Mouse (Mus musculus): ENCODE measurements around the gene Anapc16. TPM values are rescaled to one million over a fixed set of nuclear protein-coding genes. Genes with fewer than 3 reads are reported as not detected.
A peak's percentile ranks its signal among the peaks of the same experiment; 100 is the strongest.

Anapc16 gene
- polyA plus RNA-seq, 1 experiment, result 127 TPM

DNA sequence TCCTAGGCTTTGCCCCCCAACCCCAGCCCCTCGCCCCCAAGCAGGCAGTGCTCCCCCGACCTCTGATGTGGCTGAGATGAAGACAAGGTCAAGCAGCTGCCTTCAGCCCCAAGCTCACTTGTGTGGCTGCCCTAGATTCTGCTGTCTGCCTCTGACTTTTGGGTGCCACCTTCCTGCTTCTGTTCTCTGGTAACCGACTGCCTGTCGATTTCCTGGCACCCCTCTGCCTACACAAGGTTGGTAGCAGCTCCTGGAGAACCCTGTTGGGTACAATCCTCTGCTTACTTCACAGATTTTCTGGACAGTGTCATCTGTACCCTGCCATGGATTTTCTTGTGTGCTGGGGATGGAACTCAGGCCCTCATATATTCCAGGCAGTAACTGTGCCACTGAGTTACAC is 21.6 kb downstream of the Anapc16 start:
- no peak for TF ChIP-seq USF1 (IDR thresholded peaks at IDR 0.05; ENCODE audit: low read depth)
- TF ChIP-seq POLR2A (IDR thresholded peaks at IDR 0.05; ENCODE audit: insufficient read length, low read depth), result no peak
- TF ChIP-seq E2F4 (IDR thresholded peaks at IDR 0.05; ENCODE audit: insufficient read depth), result no peak
- TF ChIP-seq MAX (IDR thresholded peaks at IDR 0.05; ENCODE audit: low read depth), result no peak
- no peak for TF ChIP-seq TCF12 (IDR thresholded peaks at IDR 0.05; ENCODE audit: insufficient read depth, poor library complexity, severe bottlenecking)
- no peak for TF ChIP-seq SRF (IDR thresholded peaks at IDR 0.05; ENCODE audit: control insufficient read depth, insufficient read length, low read depth)
- no peak for TF ChIP-seq POLR2AphosphoS2 (IDR thresholded peaks at IDR 0.05; ENCODE audit: insufficient read length, low read depth)
- no peak for TF ChIP-seq TCF3 (IDR thresholded peaks at IDR 0.05; ENCODE audit: insufficient read length, low read depth)
- TF ChIP-seq REST (IDR thresholded peaks at IDR 0.05; ENCODE audit: insufficient read depth, insufficient read length), result no peak
- no peak for TF ChIP-seq MYOG (IDR thresholded peaks at IDR 0.05; ENCODE audit: control insufficient read depth in 1 of 3, insufficient read depth in 1 of 3, insufficient read length in 2 of 3, low read depth in 2 of 3)
- TF ChIP-seq MYOD1 (IDR thresholded peaks at IDR 0.05; ENCODE audit: control insufficient read depth in 1 of 3, insufficient read length in 2 of 3, low read depth in 2 of 3), result no peak
- TF ChIP-seq CEBPB (IDR thresholded peaks at IDR 0.05; ENCODE audit: insufficient read depth, poor library complexity, severe bottlenecking), result no peak
- Histone ChIP-seq H3ac (ENCODE audit: control insufficient read depth, insufficient read length) (no peak overlapping the region), H3K27me3 (ENCODE audit: control insufficient read depth, insufficient read depth, insufficient read length) (no peaks in the 10 kb centered on the region), H3K79me2 (ENCODE audit: control insufficient read depth, insufficient read depth) (no peaks in the 10 kb centered on the region), H3K4me3 (no peak overlapping the region), H3K4me2 (ENCODE audit: low read depth) (no peak overlapping the region), H3K36me3 (ENCODE audit: control insufficient read depth, insufficient read depth) (peaks cover 11% of the 10 kb centered on the region)

DNA sequence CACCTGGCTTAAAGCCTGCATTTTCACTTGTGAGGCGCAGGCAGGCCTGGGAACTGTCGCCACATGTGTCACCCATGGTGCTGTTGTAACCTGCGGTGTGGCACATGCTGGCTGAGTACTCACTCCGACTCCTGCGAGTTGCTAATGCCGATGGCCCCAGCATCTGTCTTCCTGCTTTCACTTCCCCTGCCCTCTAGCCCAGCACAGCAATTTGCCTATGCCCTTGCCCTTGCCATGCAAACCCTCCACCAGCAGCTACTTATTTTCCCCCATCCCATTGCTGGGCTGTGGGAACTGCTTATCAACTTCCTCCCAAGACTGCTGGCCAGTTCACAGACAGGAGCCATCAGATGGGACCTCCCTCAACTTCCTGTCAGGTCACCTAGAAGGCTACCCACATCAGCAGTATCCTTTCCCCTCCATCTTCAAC is 22.1 kb downstream of the Anapc16 start:
- no peak overlapping the region for H3ac ChIP-seq (ENCODE audit: control insufficient read depth, insufficient read length)
- no peak overlapping the region for H3K4me3 ChIP-seq
- no peaks in the 10 kb centered on the region for H3K79me2 ChIP-seq (ENCODE audit: control insufficient read depth, insufficient read depth)
- TF ChIP-seq POLR2AphosphoS2 (IDR thresholded peaks at IDR 0.05; ENCODE audit: insufficient read length, low read depth) (peak; percentile 76), TCF12 (IDR thresholded peaks at IDR 0.05; ENCODE audit: insufficient read depth, poor library complexity, severe bottlenecking) (no peak)
- H3K4me2 ChIP-seq (ENCODE audit: low read depth), result no peak overlapping the region
- no peaks in the 10 kb centered on the region for H3K27me3 ChIP-seq (ENCODE audit: control insufficient read depth, insufficient read depth, insufficient read length)
- H3K36me3 ChIP-seq (ENCODE audit: control insufficient read depth, insufficient read depth), result peaks cover 6% of the 10 kb centered on the region

DNA sequence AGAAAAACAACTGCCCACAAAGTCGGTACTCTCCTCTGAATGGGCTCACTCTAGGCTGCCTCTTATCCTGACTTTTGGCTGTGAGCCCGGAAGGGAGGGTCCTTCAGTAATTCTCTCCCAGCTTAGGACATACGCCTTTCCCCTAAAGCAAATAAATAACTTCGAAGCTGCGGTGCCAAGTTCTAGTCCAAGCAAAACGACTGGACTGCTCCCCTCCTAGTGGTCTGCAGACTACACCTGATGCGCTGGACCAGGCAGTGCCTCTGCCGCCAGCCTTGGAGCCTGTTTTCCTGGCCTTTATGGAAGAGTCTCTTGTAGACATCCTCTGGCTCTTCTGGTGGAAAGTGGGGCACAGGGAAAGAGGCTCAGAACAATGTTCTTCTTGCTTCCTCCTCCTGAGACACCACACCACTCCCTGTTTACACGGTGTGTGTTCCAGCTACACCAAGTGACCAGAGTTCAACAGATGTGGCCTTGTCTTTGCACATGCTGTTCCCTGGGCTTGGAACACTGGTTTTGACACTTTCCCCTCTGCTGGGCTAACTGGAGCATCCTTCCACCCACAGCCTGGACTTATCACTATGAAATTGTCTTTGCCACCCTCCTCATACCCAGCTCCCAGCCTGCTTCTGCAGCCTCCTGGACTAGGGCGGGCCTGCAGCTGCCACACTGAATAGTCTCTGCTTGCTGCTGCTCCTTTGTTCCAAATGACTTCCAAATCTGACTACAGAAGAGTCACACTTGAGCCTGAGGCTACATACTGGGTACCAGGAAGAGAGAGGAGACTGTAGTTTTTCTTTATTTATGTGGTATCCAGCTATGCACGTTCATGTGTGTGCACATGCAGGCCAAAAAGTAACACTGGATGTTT is 23.8 kb downstream of the Anapc16 start:
- Histone ChIP-seq H3K4me3 (no peak overlapping the region), H3K4me2 (ENCODE audit: low read depth) (peak overlapping the region; percentile 51)
- TF ChIP-seq MYOD1 (IDR thresholded peaks at IDR 0.05; ENCODE audit: control insufficient read depth in 1 of 3, insufficient read length in 2 of 3, low read depth in 2 of 3), result peak in 1 of 3 experiments; percentile 6
- TF ChIP-seq TCF3 (IDR thresholded peaks at IDR 0.05; ENCODE audit: insufficient read length, low read depth), result no peak
- TF ChIP-seq MYOG (IDR thresholded peaks at IDR 0.05; ENCODE audit: control insufficient read depth in 1 of 3, insufficient read depth in 1 of 3, insufficient read length in 2 of 3, low read depth in 2 of 3), result peak in 1 of 3 experiments; percentile 7

DNA sequence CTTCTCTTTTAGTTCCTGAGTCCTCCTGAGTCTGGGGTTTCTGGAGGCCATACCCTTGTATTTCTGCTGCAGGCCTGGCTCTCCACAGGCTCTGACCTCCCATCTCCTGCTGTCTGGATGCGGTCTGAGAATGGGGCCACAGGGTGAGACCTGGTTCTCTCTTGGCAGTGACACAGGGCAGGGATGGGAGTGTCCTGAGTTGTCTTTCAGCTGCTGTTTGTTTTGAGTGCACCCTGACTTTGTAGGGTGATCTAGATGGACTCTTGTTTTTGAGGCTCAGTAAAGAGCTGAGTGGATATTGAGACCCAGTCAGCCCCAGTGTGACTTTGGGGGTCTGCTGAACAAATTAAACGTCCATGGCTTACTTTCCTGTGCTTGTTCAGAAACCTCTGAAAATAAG is 24.5 kb downstream of the Anapc16 start:
- TF ChIP-seq E2F4 (IDR thresholded peaks at IDR 0.05; ENCODE audit: insufficient read depth) (no peak), MYOG (IDR thresholded peaks at IDR 0.05; ENCODE audit: control insufficient read depth in 1 of 3, insufficient read depth in 1 of 3, insufficient read length in 2 of 3, low read depth in 2 of 3) (no peak), USF1 (IDR thresholded peaks at IDR 0.05; ENCODE audit: low read depth) (no peak), SRF (IDR thresholded peaks at IDR 0.05; ENCODE audit: control insufficient read depth, insufficient read length, low read depth) (no peak), TCF12 (IDR thresholded peaks at IDR 0.05; ENCODE audit: insufficient read depth, poor library complexity, severe bottlenecking) (no peak), REST (IDR thresholded peaks at IDR 0.05; ENCODE audit: insufficient read depth, insufficient read length) (no peak)
- H3ac ChIP-seq (ENCODE audit: control insufficient read depth, insufficient read length), result no peak overlapping the region
- H3K27me3 ChIP-seq (ENCODE audit: control insufficient read depth, insufficient read depth, insufficient read length), result no peaks in the 10 kb centered on the region
- H3K36me3 ChIP-seq (ENCODE audit: control insufficient read depth, insufficient read depth), result no peaks in the 10 kb centered on the region
- no peaks in the 10 kb centered on the region for H3K79me2 ChIP-seq (ENCODE audit: control insufficient read depth, insufficient read depth)
- H3K4me3 ChIP-seq, result no peak overlapping the region
- H3K4me2 ChIP-seq (ENCODE audit: low read depth), result peak overlapping the region; percentile 51

More for the DNA sequence above, 23.8 kb downstream of the Anapc16 start:
- Histone ChIP-seq H3K36me3 (ENCODE audit: control insufficient read depth, insufficient read depth) (peaks cover under 1% of the 10 kb centered on the region), H3ac (ENCODE audit: control insufficient read depth, insufficient read length) (no peak overlapping the region), H3K79me2 (ENCODE audit: control insufficient read depth, insufficient read depth) (no peaks in the 10 kb centered on the region), H3K27me3 (ENCODE audit: control insufficient read depth, insufficient read depth, insufficient read length) (no peaks in the 10 kb centered on the region)

DNA sequence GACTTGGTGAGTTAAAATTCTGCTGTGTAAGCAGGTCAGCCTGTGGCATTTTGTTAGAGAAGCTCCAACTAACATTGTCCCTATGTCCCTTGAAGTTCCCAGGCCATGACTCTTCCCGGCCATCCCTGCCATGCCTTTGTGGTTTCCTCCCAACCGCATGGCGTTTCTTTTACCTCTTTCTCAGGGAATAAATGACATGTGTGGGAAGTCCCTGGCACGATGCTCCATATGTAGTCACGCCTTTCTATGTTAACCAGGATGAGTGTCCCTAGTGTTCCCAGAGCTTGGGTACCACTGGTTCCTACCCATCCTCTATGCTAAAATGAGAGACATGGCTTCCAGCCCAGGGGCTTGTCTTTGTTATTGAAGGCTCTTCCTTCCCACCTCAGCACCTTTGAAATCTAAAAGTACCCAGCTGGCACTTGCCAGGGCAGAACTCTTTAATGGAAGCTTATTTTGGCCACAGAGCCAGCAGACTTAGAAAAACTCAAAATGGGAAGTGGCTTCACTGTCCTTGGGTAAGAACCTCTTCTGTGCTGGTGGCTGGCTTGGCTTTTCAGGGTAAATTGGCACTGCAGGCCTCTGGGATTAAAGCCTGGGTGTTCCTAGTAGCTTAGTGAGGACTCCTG is 25.1 kb downstream of the Anapc16 start:
- no peaks in the 10 kb centered on the region for H3K79me2 ChIP-seq (ENCODE audit: control insufficient read depth, insufficient read depth)
- no peaks in the 10 kb centered on the region for H3K36me3 ChIP-seq (ENCODE audit: control insufficient read depth, insufficient read depth)
- H3K27me3 ChIP-seq (ENCODE audit: control insufficient read depth, insufficient read depth, insufficient read length), result no peaks in the 10 kb centered on the region
- H3K4me2 ChIP-seq (ENCODE audit: low read depth), result peak overlapping the region; percentile 51
- no peak for TF ChIP-seq TCF3 (IDR thresholded peaks at IDR 0.05; ENCODE audit: insufficient read length, low read depth)
- TF ChIP-seq POLR2A (IDR thresholded peaks at IDR 0.05; ENCODE audit: insufficient read length, low read depth), result no peak
- TF ChIP-seq MAX (IDR thresholded peaks at IDR 0.05; ENCODE audit: low read depth), result no peak
- no peak for TF ChIP-seq MYOG (IDR thresholded peaks at IDR 0.05; ENCODE audit: control insufficient read depth in 1 of 3, insufficient read depth in 1 of 3, insufficient read length in 2 of 3, low read depth in 2 of 3)
- TF ChIP-seq TCF12 (IDR thresholded peaks at IDR 0.05; ENCODE audit: insufficient read depth, poor library complexity, severe bottlenecking), result no peak
- TF ChIP-seq POLR2AphosphoS2 (IDR thresholded peaks at IDR 0.05; ENCODE audit: insufficient read length, low read depth), result no peak
- no peak for TF ChIP-seq E2F4 (IDR thresholded peaks at IDR 0.05; ENCODE audit: insufficient read depth)
- TF ChIP-seq MYOD1 (IDR thresholded peaks at IDR 0.05; ENCODE audit: control insufficient read depth in 1 of 3, insufficient read length in 2 of 3, low read depth in 2 of 3), result no peak
- TF ChIP-seq REST (IDR thresholded peaks at IDR 0.05; ENCODE audit: insufficient read depth, insufficient read length), result no peak
- no peak for TF ChIP-seq CEBPB (IDR thresholded peaks at IDR 0.05; ENCODE audit: insufficient read depth, poor library complexity, severe bottlenecking)
- no peak overlapping the region for H3ac ChIP-seq (ENCODE audit: control insufficient read depth, insufficient read length)
- no peak overlapping the region for H3K4me3 ChIP-seq
